Mouse (Mus musculus) intestine, embryonic 14.5 days (tissue): Measurements from ENCODE around the gene Bcl2l2. TPM values are rescaled to one million over a fixed set of nuclear protein-coding genes. Genes with fewer than 3 reads are reported as not detected.

ENCODE experiments used
- ATAC-seq: fragments of 200-750 bp; cut with Nextera tagmentation; replicated peaks from 2 replicates; pipeline ENCODE4 v1.8.0; 2017; ENCODE audit warnings: low read depth, moderate number of reproducible peaks, moderate TSS enrichment, moderate library complexity; ENCODE audit not compliant: low FRiP score, low TSS enrichment
- DNase-seq: peaks from one replicate; pipeline ENCODE4 v3.0.0-alpha.2; 2018; ENCODE audit warnings: low spot score
- H3K27ac ChIP-seq: fragments of 300-500 bp; sonication (generic); 2 replicates; pipeline ENCODE4 v1.5.1; 2014; ENCODE audit warnings: low read depth, mild to moderate bottlenecking, control low read depth
- H3K27me3 ChIP-seq: fragments of 300-500 bp; sonication (generic); replicated peaks from 2 replicates; pipeline ENCODE4 v1.6.1; 2014; ENCODE audit warnings: low read length, control low read depth; ENCODE audit not compliant: control insufficient read depth, insufficient read depth
- H3K36me3 ChIP-seq: fragments of 300-500 bp; sonication (generic); 2 replicates; pipeline ENCODE4 v1.6.1; 2014; ENCODE audit warnings: low read length, control low read depth; ENCODE audit not compliant: control insufficient read depth, insufficient read depth
- H3K4me1 ChIP-seq: fragments of 300-500 bp; sonication (generic); replicated peaks from 2 replicates; pipeline ENCODE4 v1.6.1; 2014; ENCODE audit warnings: low read length, control low read depth, mixed read lengths; ENCODE audit not compliant: control insufficient read depth, insufficient read depth
- H3K4me2 ChIP-seq: fragments of 300-500 bp; sonication (generic); 2 replicates; pipeline ENCODE4 v1.6.1; 2014; ENCODE audit warnings: low read length
- H3K4me3 ChIP-seq: fragments of 300-500 bp; sonication (generic); 2 replicates; pipeline ENCODE4 v1.5.1; 2014; ENCODE audit warnings: low read depth, low read length, control low read depth, mixed read lengths
- H3K9ac ChIP-seq: fragments of 300-500 bp; sonication (generic); 2 replicates; pipeline ENCODE4 v1.6.1; 2014; ENCODE audit warnings: mild to moderate bottlenecking, low read length
- H3K9me3 ChIP-seq: fragments of 300-500 bp; sonication (generic); 2 replicates; pipeline ENCODE4 v1.6.1; 2016; ENCODE audit warnings: low read length, control low read depth; ENCODE audit not compliant: control insufficient read depth
- WGBS: fragments of 180-500 bp; shearing (Covaris S2); extraction: QIAGEN DNeasy Blood & Tissue Kit; methylation state at CpG from one replicate; pipeline ENCODE4 v1.1.7; 2014; 5-methylcytosine and 5-hydroxymethylcytosine counted together
- polyA plus RNA-seq: library from polyadenylated mRNA; unstranded; fragments of >200 nt; fragmentation: Nextera tagmentation; extraction: Ambion mirVana; gene quantifications from 2 replicates; pipeline ENCODE4 v1.2.1, GENCODE M21; 2014

Gene Bcl2l2
- polyA plus RNA-seq, 1 experiment from 2014 or later = 5.2 TPM

DNA sequence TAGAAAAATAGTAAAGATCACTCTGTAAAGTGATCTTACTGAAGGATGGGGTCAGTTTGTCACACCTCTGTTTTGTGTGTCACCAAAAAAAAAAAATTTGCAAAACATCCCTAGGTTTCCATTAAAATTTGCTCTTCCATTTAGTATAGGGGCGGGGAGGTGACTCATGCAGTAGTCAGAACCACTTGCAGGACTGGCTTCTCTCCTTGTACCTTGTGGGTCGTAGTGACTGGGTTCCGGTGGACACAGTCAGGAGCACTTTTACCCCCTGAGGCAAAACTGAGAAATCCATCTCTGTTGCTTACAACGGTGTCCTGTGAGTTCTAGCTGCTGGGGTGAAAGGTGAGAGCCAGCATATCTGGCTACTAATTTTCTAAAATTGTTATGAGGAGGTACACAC is 20.5 kb downstream of the Bcl2l2 start:
- 93% methylated on average over 4 of the region's 4 CpGs for WGBS
- ATAC-seq = no peak
- Histone ChIP-seq H3K27me3 (no peaks in the 10 kb centered on the region), H3K9ac (no peak overlapping the region), H3K27ac (no peak overlapping the region), H3K4me1 (no peaks in the 10 kb centered on the region), H3K4me2 (no peak overlapping the region), H3K36me3 (peaks cover 36% of the 10 kb centered on the region), H3K4me3 (no peak overlapping the region), H3K9me3 (no peaks in the 10 kb centered on the region)
- no peak for DNase-seq

DNA sequence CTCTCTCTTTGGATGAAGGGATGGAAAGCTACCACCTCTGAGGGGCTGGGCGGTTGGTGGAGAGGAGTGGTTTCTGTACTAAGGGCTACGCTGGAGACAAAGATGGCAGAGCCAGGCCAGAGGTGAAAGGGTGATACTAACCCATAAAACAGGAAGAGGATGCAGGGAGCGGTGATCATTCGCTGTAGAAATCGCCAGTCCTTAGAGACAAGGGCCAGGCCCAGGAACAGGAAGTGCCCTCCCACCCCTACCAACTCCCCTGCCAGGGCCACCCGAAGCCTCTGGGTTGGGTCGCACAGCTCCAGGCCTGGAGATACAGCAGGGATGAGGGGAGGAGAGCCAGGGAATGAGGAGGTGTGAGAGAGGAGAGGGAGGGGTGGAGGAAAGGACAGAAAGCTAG is 25.5 kb downstream of the Bcl2l2 start:
- Histone ChIP-seq H3K4me3 (no peak overlapping the region), H3K36me3 (peaks cover 43% of the 10 kb centered on the region), H3K9me3 (no peaks in the 10 kb centered on the region), H3K4me1 (peaks cover 11% of the 10 kb centered on the region), H3K27me3 (no peaks in the 10 kb centered on the region), H3K4me2 (no peak overlapping the region), H3K27ac (no peak overlapping the region), H3K9ac (no peak overlapping the region)
- no peak for ATAC-seq
- DNase-seq = no peak
- WGBS = 81% methylated on average over 7 of the region's 7 CpGs

DNA sequence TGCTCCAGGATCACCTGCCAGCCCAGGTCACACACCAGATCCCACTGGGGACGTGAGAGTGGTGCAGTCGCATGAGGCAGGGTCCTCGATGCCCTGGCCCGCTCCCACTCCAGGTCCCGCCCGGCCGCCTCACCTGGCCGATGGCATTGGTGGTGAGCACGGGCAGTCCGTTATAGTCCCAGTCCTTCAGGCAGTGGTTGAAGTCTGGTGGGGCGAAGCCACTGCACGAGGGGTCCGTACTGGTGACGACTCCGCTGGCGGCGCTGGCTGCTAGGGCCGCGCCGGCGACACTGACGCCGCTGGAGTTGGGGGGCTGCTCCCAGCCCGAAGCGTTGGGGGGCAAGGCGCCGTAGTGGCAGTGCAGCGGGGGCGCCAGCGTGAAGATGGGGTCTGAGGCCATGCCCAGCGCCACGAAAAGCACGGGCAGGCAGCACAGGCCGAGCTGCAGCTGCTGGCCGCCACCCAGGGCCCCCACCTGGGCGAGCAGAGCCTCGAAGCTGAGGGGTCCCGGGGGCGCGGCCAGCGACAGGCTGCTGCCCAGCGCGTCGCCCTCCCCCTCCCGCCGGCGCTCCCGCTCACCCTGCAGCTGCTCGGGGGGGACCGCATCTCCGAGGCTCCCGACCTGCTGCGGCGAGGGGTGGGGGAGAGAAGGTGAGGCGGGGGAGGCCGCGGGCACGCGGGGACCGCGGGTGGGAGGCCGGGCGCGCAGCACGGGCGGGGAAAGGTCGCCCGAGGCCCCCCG is 29.1 kb downstream of the Bcl2l2 start:
- H3K27me3 ChIP-seq = no peaks in the 10 kb centered on the region
- ATAC-seq (peak; percentile 57), DNase-seq (peak; percentile 68)
- 4% methylated on average over 53 of the region's 69 CpGs for WGBS
- H3K27ac ChIP-seq = peak overlapping the region; percentile 74
- H3K9me3 ChIP-seq = no peaks in the 10 kb centered on the region
- H3K9ac ChIP-seq = peak overlapping the region; percentile 80
- H3K4me2 ChIP-seq = peak overlapping the region; percentile 94
- H3K36me3 ChIP-seq = peaks cover 43% of the 10 kb centered on the region
- peak overlapping the region; percentile 91 for H3K4me3 ChIP-seq
- H3K4me1 ChIP-seq = peaks cover 12% of the 10 kb centered on the region

DNA sequence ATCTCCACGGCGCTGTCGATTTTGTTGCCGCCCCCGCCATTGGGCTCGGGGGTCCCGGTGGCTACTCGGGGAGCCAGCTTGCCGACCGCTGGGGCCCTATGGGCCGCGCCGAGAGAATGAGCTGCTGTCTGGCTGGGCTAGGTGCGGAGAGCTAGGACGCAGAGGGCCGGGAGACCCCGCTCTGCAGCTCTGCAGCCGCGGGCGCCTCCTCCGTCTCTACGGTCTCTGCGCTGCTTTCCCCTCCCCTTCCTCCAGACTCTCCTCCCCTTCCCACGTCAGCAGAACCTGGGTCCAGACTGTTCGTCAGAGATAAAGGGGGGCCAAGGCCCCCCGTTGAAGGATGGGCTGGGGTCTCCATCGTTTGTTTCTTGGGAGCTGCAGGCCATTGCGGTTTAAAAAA is 29.7 kb downstream of the Bcl2l2 start, which contains the start of gene Slc22a17:
Gene Slc22a17 (minus strand): TSS at position 247 of the 400 bp plus-strand sequence.
- peak; percentile 88 for DNase-seq
- Histone ChIP-seq H3K9me3 (no peaks in the 10 kb centered on the region), H3K4me1 (peaks cover 12% of the 10 kb centered on the region), H3K27ac (peak within 1 kb of the TSS; percentile 74), H3K9ac (peak within 1 kb of the TSS; percentile 80), H3K36me3 (peaks cover 40% of the 10 kb centered on the region), H3K27me3 (no peaks in the 10 kb centered on the region), H3K4me2 (peak within 1 kb of the TSS; percentile 94), H3K4me3 (peak within 1 kb of the TSS; percentile 91)
- 0% methylated on average over 23 of the region's 28 CpGs for WGBS
- peak; percentile 92 for ATAC-seq

DNA sequence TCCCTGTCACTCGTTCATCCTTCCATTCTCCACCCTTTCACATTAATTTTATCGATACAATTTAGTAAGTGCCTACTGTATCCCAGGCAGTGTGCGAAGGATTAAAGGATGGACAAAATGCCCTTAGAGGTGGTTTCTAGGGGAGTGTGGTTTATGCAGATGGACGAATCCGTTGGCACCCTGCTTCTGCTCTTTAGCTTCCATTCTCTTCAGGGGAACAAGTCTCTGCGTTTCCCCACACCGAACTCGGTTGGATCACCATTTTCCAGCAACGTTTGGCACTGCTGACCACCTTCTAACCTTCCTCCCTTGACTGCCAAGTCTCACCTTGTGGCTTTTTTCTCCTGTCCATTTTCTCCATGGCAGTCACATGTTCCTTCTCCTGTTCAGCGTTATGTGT is 30.2 kb downstream of the Bcl2l2 start:
- peaks cover 41% of the 10 kb centered on the region for H3K36me3 ChIP-seq
- peak overlapping the region; percentile 94 for H3K4me2 ChIP-seq
- H3K27ac ChIP-seq = peak overlapping the region; percentile 19; the same call in 1 of the 2 replicates
- no peak for DNase-seq
- H3K4me1 ChIP-seq = peaks cover 12% of the 10 kb centered on the region
- no peak for ATAC-seq
- no peaks in the 10 kb centered on the region for H3K27me3 ChIP-seq
- WGBS = 11% methylated on average over 10 of the region's 10 CpGs
- peak overlapping the region; percentile 80 for H3K9ac ChIP-seq
- peak overlapping the region; percentile 91 for H3K4me3 ChIP-seq
- H3K9me3 ChIP-seq = no peaks in the 10 kb centered on the region

DNA sequence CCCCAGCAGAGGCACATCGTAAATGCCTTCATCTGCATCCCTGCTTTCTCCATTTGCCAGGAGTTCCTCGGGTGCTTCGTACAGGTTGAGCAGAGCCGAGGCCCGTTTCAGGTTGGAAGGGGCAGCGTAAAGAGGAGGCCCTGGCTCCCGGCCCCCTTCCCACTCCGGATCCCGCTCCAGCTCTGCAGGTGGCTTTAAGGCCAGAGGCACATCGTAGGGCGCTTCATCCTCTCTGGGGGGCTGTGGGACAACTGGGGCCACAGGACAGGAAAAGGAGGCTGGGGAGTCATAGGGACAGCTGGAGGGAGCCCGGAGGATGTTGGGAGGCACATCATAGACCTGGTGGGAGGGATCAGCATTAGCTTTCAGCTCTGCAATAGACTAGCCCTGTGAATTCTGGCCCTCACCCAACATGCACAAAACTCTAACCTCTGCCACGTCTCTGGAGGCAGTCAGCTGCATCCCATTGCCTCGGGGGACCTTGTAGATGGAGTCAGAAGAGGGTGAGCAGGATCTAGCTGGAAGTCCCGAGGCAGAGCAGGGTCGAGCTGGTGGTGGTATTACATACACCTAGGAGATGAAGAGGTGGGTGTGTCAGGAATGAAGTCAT is 37.0 kb downstream of the Bcl2l2 start:
- Histone ChIP-seq H3K27ac (no peak overlapping the region), H3K4me3 (no peak overlapping the region), H3K9me3 (peaks cover 9% of the 10 kb centered on the region), H3K36me3 (peaks cover 55% of the 10 kb centered on the region), H3K27me3 (no peaks in the 10 kb centered on the region), H3K4me2 (no peak overlapping the region), H3K9ac (no peak overlapping the region), H3K4me1 (peaks cover 12% of the 10 kb centered on the region)
- WGBS = 87% methylated on average over 16 of the region's 16 CpGs
- ATAC-seq (no peak), DNase-seq (no peak)

DNA sequence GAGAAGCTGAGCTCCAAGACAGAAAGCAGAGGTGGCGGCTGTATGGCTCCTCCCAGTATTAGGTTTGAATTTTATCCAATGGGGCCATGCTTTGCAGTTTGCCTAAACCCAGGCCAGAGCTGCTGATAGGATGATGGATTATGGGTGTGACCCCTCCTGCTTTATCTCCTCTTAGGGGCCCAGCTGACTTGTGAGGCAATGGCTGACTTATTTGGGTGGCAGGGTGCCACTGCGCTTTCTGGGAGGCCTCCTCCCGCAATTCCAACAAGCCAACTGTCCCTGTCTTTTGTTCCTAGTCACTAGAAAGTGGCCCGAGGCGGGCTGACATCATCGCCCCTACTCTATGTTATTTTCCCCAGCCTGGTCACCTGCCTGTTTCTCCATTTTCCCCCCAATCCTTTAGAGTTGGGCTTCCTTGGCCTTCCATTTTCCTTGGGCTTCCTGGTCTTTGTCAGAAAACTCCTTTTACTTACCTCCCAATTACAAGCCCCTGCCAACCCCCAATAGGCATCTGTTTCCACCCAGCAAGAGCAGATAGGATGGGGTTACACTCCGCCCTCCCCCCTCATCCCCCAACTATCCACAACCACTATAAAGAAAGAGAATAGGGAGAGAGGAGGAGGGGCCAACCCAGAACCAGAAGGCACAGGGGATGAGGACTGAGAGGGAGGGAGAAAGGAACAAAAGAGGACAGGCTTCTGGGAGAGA is 41.6 kb downstream of the Bcl2l2 start:
- peak overlapping the region; percentile 82 for H3K9ac ChIP-seq
- peaks cover 14% of the 10 kb centered on the region for H3K36me3 ChIP-seq
- 14% methylated on average over 7 of the region's 7 CpGs for WGBS
- peaks cover 26% of the 10 kb centered on the region for H3K4me1 ChIP-seq
- peak overlapping the region; percentile 99 for H3K27ac ChIP-seq
- peak overlapping the region; percentile 68 for H3K4me3 ChIP-seq
- DNase-seq (peak; percentile 73), ATAC-seq (peak; percentile 32)
- no peaks in the 10 kb centered on the region for H3K27me3 ChIP-seq
- H3K4me2 ChIP-seq = peak overlapping the region; percentile 91
- peaks cover 9% of the 10 kb centered on the region for H3K9me3 ChIP-seq

DNA sequence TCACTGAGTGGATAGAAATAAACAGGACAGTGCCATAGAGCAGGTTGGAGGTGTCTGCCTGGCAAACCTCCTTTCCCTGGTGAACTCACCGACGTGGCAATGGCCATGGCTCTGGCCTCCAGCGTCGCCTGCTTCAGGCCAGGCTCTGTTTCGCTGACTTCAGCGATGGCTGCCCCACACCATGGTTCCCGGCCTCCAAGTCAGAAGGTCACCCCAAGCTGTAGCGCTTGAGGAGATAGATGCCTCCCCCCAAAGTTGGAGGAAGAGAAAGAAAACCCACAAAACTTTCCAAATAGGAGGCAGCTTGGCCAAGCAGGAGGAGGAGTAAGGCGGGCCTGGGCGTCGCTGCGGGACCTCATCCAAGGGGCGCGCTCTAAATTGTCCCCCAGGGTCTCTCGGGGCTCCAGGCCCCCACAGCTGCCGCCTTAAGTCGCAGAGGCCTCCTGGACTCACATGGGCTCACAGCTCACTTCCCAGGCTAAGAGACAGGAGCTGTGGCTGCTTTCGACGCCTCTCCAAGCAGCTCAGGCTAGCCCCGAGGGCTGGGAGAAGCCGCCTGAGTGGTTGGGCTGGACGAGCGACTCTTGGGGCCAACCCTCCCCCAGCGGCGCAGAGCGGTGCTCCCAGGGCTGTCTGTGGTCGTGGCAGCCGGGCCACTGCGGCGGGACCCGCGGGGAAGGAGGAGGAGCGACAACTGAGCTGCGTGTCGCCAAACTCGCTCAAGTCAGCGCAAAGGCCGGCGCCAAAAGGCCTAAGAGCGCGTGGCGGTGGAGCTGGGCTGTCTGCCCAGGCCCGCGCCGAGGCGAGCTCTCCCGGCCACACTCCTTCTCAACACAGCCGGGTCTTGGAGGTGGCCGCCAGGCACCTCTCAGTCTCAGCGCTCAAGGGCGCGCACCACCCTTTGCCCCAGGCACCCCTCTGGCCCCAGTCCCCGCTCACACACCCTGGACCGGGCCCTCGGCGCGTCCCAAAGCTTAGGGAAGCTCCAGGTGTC is 42.5 kb downstream of the Bcl2l2 start, which contains the start of gene Efs:
Gene Efs (minus strand): TSS at position 778 of the 994 bp plus-strand sequence.
- DNase-seq (peak; percentile 85), ATAC-seq (peak; percentile 57)
- peak within 1 kb of the TSS; percentile 99 for H3K27ac ChIP-seq
- H3K4me2 ChIP-seq = peak within 1 kb of the TSS; percentile 91
- H3K4me1 ChIP-seq = peaks cover 30% of the 10 kb centered on the region
- 2% methylated on average over 57 of the region's 57 CpGs for WGBS
- peaks cover 9% of the 10 kb centered on the region for H3K9me3 ChIP-seq
- peaks cover 7% of the 10 kb centered on the region for H3K36me3 ChIP-seq
- peak within 1 kb of the TSS; percentile 68 for H3K4me3 ChIP-seq
- no peaks in the 10 kb centered on the region for H3K27me3 ChIP-seq
- H3K9ac ChIP-seq = peak within 1 kb of the TSS; percentile 82
